Mouse (Mus musculus): ENCODE results near the gene Sprn.

Gene Sprn

GRCm38 (mm10) chr7:140154218-140154927 is at the start of gene Sprn:
Gene Sprn (minus strand): TSS chr7:140154877.
- DNase-seq (ENCODE audit: low read depth, low spot score) = peak; percentile 26

GRCm38 (mm10) chr7:140201090-140201489 is 46.4 kb upstream of the Sprn start:
- DNase-seq (ENCODE audit: low read depth, low spot score) = no peak

GRCm38 (mm10) chr7:140196002-140196401 is 41.3 kb upstream of the Sprn start:
- no peak for DNase-seq (ENCODE audit: low read depth, low spot score)

GRCm38 (mm10) chr7:140194031-140194430 is 39.4 kb upstream of the Sprn start:
- no peak for DNase-seq (ENCODE audit: low read depth, low spot score)

GRCm38 (mm10) chr7:140192851-140193250 is 38.2 kb upstream of the Sprn start:
- DNase-seq (ENCODE audit: low read depth, low spot score) = no peak

GRCm38 (mm10) chr7:140192445-140192844 is 37.8 kb upstream of the Sprn start:
- no peak for DNase-seq (ENCODE audit: low read depth, low spot score)

GRCm38 (mm10) chr7:140190435-140190834 is 35.8 kb upstream of the Sprn start:
- no peak for DNase-seq (ENCODE audit: low read depth, low spot score)

GRCm38 (mm10) chr7:140188391-140189328 is 34.0 kb upstream of the Sprn start:
- peak; percentile 73 for DNase-seq (ENCODE audit: low read depth, low spot score)

GRCm38 (mm10) chr7:140187721-140188390 is 33.2 kb upstream of the Sprn start:
- DNase-seq (ENCODE audit: low read depth, low spot score) = no peak

- peak; percentile 65 for DNase-seq (ENCODE audit: low read depth, low spot score)
Measured at GRCm38 (mm10) chr7:140186646-140187620, 32.3 kb upstream of the Sprn start.

GRCm38 (mm10) chr7:140184206-140184605 is 29.5 kb upstream of the Sprn start:
- DNase-seq (ENCODE audit: low read depth, low spot score) = no peak

- DNase-seq (ENCODE audit: low read depth, low spot score) = no peak
Measured at GRCm38 (mm10) chr7:140180692-140181091, 26.0 kb upstream of the Sprn start.

GRCm38 (mm10) chr7:140179176-140179575 is 24.5 kb upstream of the Sprn start:
- DNase-seq (ENCODE audit: low read depth, low spot score) = no peak

GRCm38 (mm10) chr7:140172936-140173335 is 18.3 kb upstream of the Sprn start, which contains the start of gene Olfr523:
Gene Olfr523 (plus strand): TSS chr7:140173217.
- DNase-seq (ENCODE audit: low read depth, low spot score) = no peak

GRCm38 (mm10) chr7:140170863-140171262 is 16.2 kb upstream of the Sprn start:
- no peak for DNase-seq (ENCODE audit: low read depth, low spot score)

- no peak for DNase-seq (ENCODE audit: low read depth, low spot score)
Measured at GRCm38 (mm10) chr7:140169386-140169785, 14.7 kb upstream of the Sprn start.

GRCm38 (mm10) chr7:140167950-140168349 is 13.3 kb upstream of the Sprn start:
- DNase-seq (ENCODE audit: low read depth, low spot score) = no peak

GRCm38 (mm10) chr7:140164664-140165063 is 10.0 kb upstream of the Sprn start, which contains the start of gene Olfr522:
Gene Olfr522 (minus strand): TSS chr7:140164764.
- no peak for DNase-seq (ENCODE audit: low read depth, low spot score)

- DNase-seq (ENCODE audit: low read depth, low spot score) = no peak
Measured at GRCm38 (mm10) chr7:140160363-140160762, 5.7 kb upstream of the Sprn start.

GRCm38 (mm10) chr7:140153829-140154217 is 854 bp downstream of the Sprn start:
- no peak for DNase-seq (ENCODE audit: low read depth, low spot score)

GRCm38 (mm10) chr7:140153383-140153782 is 1.3 kb downstream of the Sprn start:
- DNase-seq (ENCODE audit: low read depth, low spot score) = peak; percentile 56
